Mouse (Mus musculus) gastrocnemius, adult 2 months (tissue): ENCODE data around the gene Mrpl1. TPM values are rescaled to one million over a fixed set of nuclear protein-coding genes. Genes with fewer than 3 reads are reported as not detected.

Experiments used
- DNase-seq: peaks from one replicate; pipeline ENCODE4 v3.0.0; 2022
- H3K27ac ChIP-seq: fragments of 200-600 bp; 2 replicates; pipeline ENCODE4 v1.8.1; 2022; ENCODE audit warnings: mild to moderate bottlenecking
- H3K4me3 ChIP-seq: fragments of 200-600 bp; 2 replicates; pipeline ENCODE4 v1.8.1; 2022; ENCODE audit warnings: mild to moderate bottlenecking, moderate library complexity
- CTCF ChIP-seq: fragments of 200-600 bp; IDR thresholded peaks from 2 replicates; pipeline ENCODE4 v1.8.1; 2022; ENCODE audit warnings: antibody characterized with exemption, mild to moderate bottlenecking, moderate library complexity
- intact Hi-C: fragments of 180-260 bp; cut with DNase I; formaldehyde crosslinking; loops from one replicate; pipeline ENCODE4 v1.15.1; 2025
- long read RNA-seq, 2 experiments: library from polyadenylated mRNA; stranded (forward); transcript quantifications; one replicate each; pipeline ENCODE4 v2.0.0; 2021
- total RNA-seq, 2 experiments: library from RNA; stranded (reverse); gene quantifications; 2 replicates each; pipeline ENCODE4 v1.2.3; 2021

Mrpl1 gene
- total RNA-seq, result 10 to 100 TPM; 22.6 to 28.4 TPM
- long read RNA-seq, experiment 1, transcript Mrpl1-201 (9 exons, 3,431 nt), result major isoform, 55 of 59 reads
- long read RNA-seq, experiment 1, partial matches to known transcripts, result 2 of 59 reads
- long read RNA-seq, experiment 1, other reads (novel, unspliced or antisense), result 2 of 59 reads
- long read RNA-seq, experiment 2, transcript Mrpl1-201 (9 exons, 3,431 nt), result major isoform, 54 of 61 reads
- long read RNA-seq, experiment 2, partial matches to known transcripts, result 3 of 61 reads
- long read RNA-seq, experiment 2, other reads (novel, unspliced or antisense), result 4 of 61 reads

- peak within 1 kb of the TSS; percentile 92 for H3K4me3 ChIP-seq
- intact Hi-C loops, result loop anchor here (2.0 kb wide), 1 partner anchor 47 kb away; no protein-coding TSS in a partner anchor
- DNase-seq, result peak; percentile 41
- TF ChIP-seq CTCF, result no peak
- H3K27ac ChIP-seq, result peak within 1 kb of the TSS; percentile 88
These were observed at the start of gene Mrpl1 for GRCm38 (mm10) chr5:96209459-96209858. Gene Mrpl1, plus strand, starts transcription at chr5:96209493.

GRCm38 (mm10) chr5:96160467-96161262 lies 48.6 kb upstream of the Mrpl1 start:
- Histone ChIP-seq H3K27ac (peak overlapping the region; percentile 98), H3K4me3 (peak overlapping the region; percentile 95)
- peak; percentile 34 for DNase-seq
- intact Hi-C loops, result loop anchor here (5.0 kb wide), 1 partner anchor 53 kb away; no protein-coding TSS in a partner anchor
- TF ChIP-seq CTCF, result peak; percentile 26; the same call in 1 of the 2 replicates

- Histone ChIP-seq H3K4me3 (peak overlapping the region; percentile 95), H3K27ac (peak overlapping the region; percentile 98)
- no peak for TF ChIP-seq CTCF
- intact Hi-C loops, result loop anchor here (5.0 kb wide), 1 partner anchor 54 kb away; no protein-coding TSS in a partner anchor
- no peak for DNase-seq
These were observed 48.1 kb upstream of the Mrpl1 start for GRCm38 (mm10) chr5:96161263-96161577.

- intact Hi-C loops, result loop anchor here (2.0 to 5.0 kb wide), 2 partner anchors 47 to 54 kb away; partner anchors contain the start of gene Mrpl1
- no peak for TF ChIP-seq CTCF
These were observed 47.5 kb upstream of the Mrpl1 start for GRCm38 (mm10) chr5:96161578-96162398.

GRCm38 (mm10) chr5:96162399-96163331 lies 46.6 kb upstream of the Mrpl1 start:
- Histone ChIP-seq H3K4me3 (peak overlapping the region; percentile 95), H3K27ac (peak overlapping the region; percentile 98)
- intact Hi-C loops, result loop anchor here (2.0 to 5.0 kb wide), 2 partner anchors 46 to 55 kb away; partner anchors contain the start of gene Mrpl1
- TF ChIP-seq CTCF, result no peak
- DNase-seq, result peak; percentile 92

More at GRCm38 (mm10) chr5:96161578-96162398, 47.5 kb upstream of the Mrpl1 start:
- peak overlapping the region; percentile 98 for H3K27ac ChIP-seq
- H3K4me3 ChIP-seq, result peak overlapping the region; percentile 95
- DNase-seq, result peak; percentile 66

GRCm38 (mm10) chr5:96163396-96164020 lies 45.8 kb upstream of the Mrpl1 start:
- intact Hi-C loops, result loop anchor here (2.0 to 5.0 kb wide), 2 partner anchors 45 to 56 kb away; partner anchors contain the start of gene Mrpl1
- DNase-seq, result no peak
- H3K4me3 ChIP-seq, result peak overlapping the region; percentile 95

GRCm38 (mm10) chr5:96164021-96164411 lies 45.3 kb upstream of the Mrpl1 start, which contains the start of gene Cnot6l:
Gene Cnot6l, minus strand, starts transcription at chr5:96164171.
- intact Hi-C loops, result loop anchor here (5.0 kb wide), 1 partner anchor 57 kb away; no protein-coding TSS in a partner anchor
- DNase-seq, result no peak
- no peak for TF ChIP-seq CTCF
- Histone ChIP-seq H3K27ac (peak within 1 kb of the TSS; percentile 98), H3K4me3 (peak within 1 kb of the TSS; percentile 95)

More at GRCm38 (mm10) chr5:96163396-96164020, 45.8 kb upstream of the Mrpl1 start:
- no peak for TF ChIP-seq CTCF
- H3K27ac ChIP-seq, result peak overlapping the region; percentile 98

GRCm38 (mm10) chr5:96166761-96167160 lies 42.5 kb upstream of the Mrpl1 start:
- DNase-seq, result no peak
- Histone ChIP-seq H3K27ac (no peak overlapping the region), H3K4me3 (no peak overlapping the region)
- intact Hi-C loops, result no loop called here
- no peak for TF ChIP-seq CTCF

GRCm38 (mm10) chr5:96170443-96170842 lies 38.9 kb upstream of the Mrpl1 start:
- intact Hi-C loops, result no loop called here
- H3K27ac ChIP-seq, result no peak overlapping the region
- TF ChIP-seq CTCF, result no peak
- DNase-seq, result no peak
- H3K4me3 ChIP-seq, result no peak overlapping the region

- intact Hi-C loops, result no loop called here
- no peak for DNase-seq
- no peak for TF ChIP-seq CTCF
- Histone ChIP-seq H3K4me3 (no peak overlapping the region), H3K27ac (no peak overlapping the region)
These were observed 37.5 kb upstream of the Mrpl1 start for GRCm38 (mm10) chr5:96171765-96172164.
